Mouse (Mus musculus): Measurements from ENCODE around the gene Teddm1a. TPM values are rescaled to one million over a fixed set of nuclear protein-coding genes. Genes with fewer than 3 reads are reported as not detected.

Gene Teddm1a
- polyA plus RNA-seq, 1 experiment from 2014 or later, result not detected

GRCm38 (mm10) chr1:153930431-153930830 is 38.9 kb downstream of the Teddm1a start:
- no peak overlapping the region for H3K4me3 ChIP-seq (ENCODE audit: low read depth, low read length)
- H3K27ac ChIP-seq (ENCODE audit: low read depth), result no peak overlapping the region
- no peak overlapping the region for H3K4me2 ChIP-seq (ENCODE audit: low read length)
- H3K9me3 ChIP-seq (ENCODE audit: control insufficient read depth, low read length), result no peaks in the 10 kb centered on the region
- no peaks in the 10 kb centered on the region for H3K4me1 ChIP-seq (replicated peaks; ENCODE audit: control insufficient read depth, insufficient read depth, low read length)
- ATAC-seq (replicated peaks; ENCODE audit: low FRiP score, low TSS enrichment, low read depth) (no peak), DNase-seq (ENCODE audit: low spot score) (no peak)
- H3K9ac ChIP-seq (ENCODE audit: low read length), result no peak overlapping the region
- 90% methylated on average over 2 of the region's 2 CpGs for WGBS
- no peaks in the 10 kb centered on the region for H3K27me3 ChIP-seq (replicated peaks; ENCODE audit: control insufficient read depth, insufficient read depth, low read length)
- no peaks in the 10 kb centered on the region for H3K36me3 ChIP-seq (ENCODE audit: control insufficient read depth, insufficient read depth, low read length)

GRCm38 (mm10) chr1:153933772-153934171 is 42.2 kb downstream of the Teddm1a start:
- Histone ChIP-seq H3K36me3 (ENCODE audit: control insufficient read depth, insufficient read depth, low read length) (no peaks in the 10 kb centered on the region), H3K27ac (ENCODE audit: low read depth) (no peak overlapping the region), H3K4me3 (ENCODE audit: low read depth, low read length) (no peak overlapping the region), H3K9me3 (ENCODE audit: control insufficient read depth, low read length) (no peaks in the 10 kb centered on the region), H3K9ac (ENCODE audit: low read length) (no peak overlapping the region), H3K4me2 (ENCODE audit: low read length) (no peak overlapping the region), H3K27me3 (replicated peaks; ENCODE audit: control insufficient read depth, insufficient read depth, low read length) (no peaks in the 10 kb centered on the region), H3K4me1 (replicated peaks; ENCODE audit: control insufficient read depth, insufficient read depth, low read length) (no peaks in the 10 kb centered on the region)
- DNase-seq (ENCODE audit: low spot score) (no peak), ATAC-seq (replicated peaks; ENCODE audit: low FRiP score, low TSS enrichment, low read depth) (no peak)
- WGBS, result 79% methylated on average over 1 of the region's 1 CpGs

GRCm38 (mm10) chr1:153935844-153936380 is 44.4 kb downstream of the Teddm1a start:
- WGBS, result 85% methylated on average over 12 of the region's 12 CpGs

GRCm38 (mm10) chr1:153937025-153937424 is 45.5 kb downstream of the Teddm1a start:
- WGBS, result 95% methylated on average over 2 of the region's 2 CpGs
- H3K4me1 ChIP-seq (replicated peaks; ENCODE audit: control insufficient read depth, insufficient read depth, low read length), result no peaks in the 10 kb centered on the region
- ATAC-seq (replicated peaks; ENCODE audit: low FRiP score, low TSS enrichment, low read depth) (no peak), DNase-seq (ENCODE audit: low spot score) (no peak)
- no peak overlapping the region for H3K4me3 ChIP-seq (ENCODE audit: low read depth, low read length)
- H3K4me2 ChIP-seq (ENCODE audit: low read length), result no peak overlapping the region
- H3K36me3 ChIP-seq (ENCODE audit: control insufficient read depth, insufficient read depth, low read length), result no peaks in the 10 kb centered on the region
- no peaks in the 10 kb centered on the region for H3K9me3 ChIP-seq (ENCODE audit: control insufficient read depth, low read length)
- H3K27me3 ChIP-seq (replicated peaks; ENCODE audit: control insufficient read depth, insufficient read depth, low read length), result no peaks in the 10 kb centered on the region
- H3K9ac ChIP-seq (ENCODE audit: low read length), result no peak overlapping the region
- H3K27ac ChIP-seq (ENCODE audit: low read depth), result no peak overlapping the region

More at GRCm38 (mm10) chr1:153935844-153936380, 44.4 kb downstream of the Teddm1a start:
- ATAC-seq (replicated peaks; ENCODE audit: low FRiP score, low TSS enrichment, low read depth), result no peak
- no peak overlapping the region for H3K4me3 ChIP-seq (ENCODE audit: low read depth, low read length)
- H3K27ac ChIP-seq (ENCODE audit: low read depth), result no peak overlapping the region
- H3K4me1 ChIP-seq (replicated peaks; ENCODE audit: control insufficient read depth, insufficient read depth, low read length), result no peaks in the 10 kb centered on the region
- H3K9ac ChIP-seq (ENCODE audit: low read length), result no peak overlapping the region
- DNase-seq (ENCODE audit: low spot score), result no peak
- H3K36me3 ChIP-seq (ENCODE audit: control insufficient read depth, insufficient read depth, low read length), result no peaks in the 10 kb centered on the region
- no peaks in the 10 kb centered on the region for H3K9me3 ChIP-seq (ENCODE audit: control insufficient read depth, low read length)
- H3K27me3 ChIP-seq (replicated peaks; ENCODE audit: control insufficient read depth, insufficient read depth, low read length), result no peaks in the 10 kb centered on the region
- H3K4me2 ChIP-seq (ENCODE audit: low read length), result no peak overlapping the region

GRCm38 (mm10) chr1:153940986-153941385 is 49.4 kb downstream of the Teddm1a start:
- H3K27me3 ChIP-seq (replicated peaks; ENCODE audit: control insufficient read depth, insufficient read depth, low read length), result no peaks in the 10 kb centered on the region
- ATAC-seq (replicated peaks; ENCODE audit: low FRiP score, low TSS enrichment, low read depth), result no peak
- H3K9me3 ChIP-seq (ENCODE audit: control insufficient read depth, low read length), result no peaks in the 10 kb centered on the region
- no peak for DNase-seq (ENCODE audit: low spot score)
- H3K36me3 ChIP-seq (ENCODE audit: control insufficient read depth, insufficient read depth, low read length), result no peaks in the 10 kb centered on the region
- no peaks in the 10 kb centered on the region for H3K4me1 ChIP-seq (replicated peaks; ENCODE audit: control insufficient read depth, insufficient read depth, low read length)
- H3K4me2 ChIP-seq (ENCODE audit: low read length), result no peak overlapping the region
- H3K9ac ChIP-seq (ENCODE audit: low read length), result no peak overlapping the region
- H3K4me3 ChIP-seq (ENCODE audit: low read depth, low read length), result no peak overlapping the region
- no peak overlapping the region for H3K27ac ChIP-seq (ENCODE audit: low read depth)
- WGBS, result 71% methylated on average over 2 of the region's 2 CpGs

Small RNAs within 50 kb of the gene (microRNA-seq; reads per million reads assigned to microRNA genes)
- 18.8 reads per million, percentile 46 among the genes with 10 or more reads in this experiment for gene Mir8114

Other genes with a start within 250 kb of the Teddm1a start
- gene Rgs8, start 238.7 kb upstream of the Teddm1a start, polyA plus RNA-seq (2014; fragmentation: Nextera tagmentation; extraction: Ambion mirVana), result 0.04 and 0.46 TPM in 2 replicates
- gene Rgs16, start 151.4 kb upstream of the Teddm1a start, polyA plus RNA-seq (2014; fragmentation: Nextera tagmentation; extraction: Ambion mirVana), result 2.4 and 2.7 TPM in 2 replicates
- 15.8 and 18.7 TPM in 2 replicates for gene Rnasel, start 142.3 kb upstream of the Teddm1a start, polyA plus RNA-seq (2014; fragmentation: Nextera tagmentation; extraction: Ambion mirVana)
- gene Rgsl1, start 47.6 kb upstream of the Teddm1a start, polyA plus RNA-seq (2014; fragmentation: Nextera tagmentation; extraction: Ambion mirVana), result 0.08 and 0.22 TPM in 2 replicates
- 0.14 and 0.28 TPM in 2 replicates for gene Teddm1b, start 17.4 kb upstream of the Teddm1a start, polyA plus RNA-seq (2014; fragmentation: Nextera tagmentation; extraction: Ambion mirVana)
- 91.7 and 104 TPM in 2 replicates for gene Glul, start 8.2 kb downstream of the Teddm1a start, polyA plus RNA-seq (2014; fragmentation: Nextera tagmentation; extraction: Ambion mirVana)
- 0.35 and 0.42 TPM in 2 replicates for gene Teddm2, start 8.5 kb downstream of the Teddm1a start, polyA plus RNA-seq (2014; fragmentation: Nextera tagmentation; extraction: Ambion mirVana)